Mouse (Mus musculus) bone marrow macrophage, adult 2 months (primary cell): Measurements from ENCODE around the gene Snx9.

Experiments
- CTCF ChIP-seq: IDR thresholded peaks from 2 replicates; pipeline ENCODE4 v1.5.1; 2012; ENCODE audit warnings: low read depth, mild to moderate bottlenecking, low read length, moderate library complexity
- POLR2A ChIP-seq: IDR thresholded peaks from 2 replicates; pipeline ENCODE4 v1.6.1; 2012; ENCODE audit warnings: mild to moderate bottlenecking, low read depth, low read length, borderline replicate concordance

DNA sequence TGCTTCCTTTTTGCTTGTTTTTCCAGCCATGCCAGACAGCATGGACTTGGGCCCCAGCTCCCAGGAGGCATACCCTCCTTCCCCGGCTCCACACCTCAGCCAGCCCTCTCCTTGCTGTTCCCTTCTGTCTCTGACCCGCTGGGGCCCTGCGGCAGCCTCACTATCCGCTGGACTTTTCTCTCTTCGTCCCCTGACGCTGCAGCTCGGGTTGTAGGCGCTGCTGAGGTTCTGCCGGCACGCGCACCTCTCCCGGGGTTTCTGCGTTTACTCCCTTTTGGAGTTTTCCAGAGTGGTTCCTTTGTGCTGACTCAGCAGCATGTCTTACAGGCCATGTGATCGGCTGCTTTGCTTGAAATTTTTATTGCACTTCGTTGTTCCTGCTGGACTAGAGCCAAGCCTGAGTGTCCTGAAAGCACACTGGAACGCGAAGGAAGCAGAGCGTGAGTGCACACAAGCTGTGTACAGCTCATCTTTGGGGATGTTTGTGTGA, 8.3 kb downstream of the Snx9 start:
- TF ChIP-seq POLR2A (no peak; the same call in 1 of the 2 replicates), CTCF (no peak)
